Mouse (Mus musculus): ENCODE results near the gene BC052040.

DNA sequence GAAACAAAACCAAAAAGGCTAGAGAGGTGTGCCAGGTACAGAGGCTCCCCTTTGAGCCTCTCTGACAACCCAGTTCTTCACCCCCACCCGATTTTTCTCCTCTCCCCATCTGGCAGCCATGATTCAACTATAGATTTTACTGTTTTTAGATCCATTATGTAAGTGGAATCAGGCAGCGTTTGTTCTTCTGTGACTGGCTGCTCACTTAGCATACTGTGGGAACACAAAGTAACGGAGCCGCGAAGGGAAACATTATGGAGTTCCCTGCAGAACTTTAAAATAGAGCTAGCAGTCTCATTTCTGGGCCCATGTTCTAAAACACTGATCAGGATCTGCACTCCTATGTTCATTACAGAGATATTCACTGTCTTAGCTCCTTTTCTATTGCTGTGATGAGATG, 240.8 kb downstream of the BC052040 start:
- TF ChIP-seq POLR2A (IDR thresholded peaks at IDR 0.05; ENCODE audit: control insufficient read depth, extremely low read depth, insufficient read depth, low read length, poor library complexity) (no peak), CTCF (IDR thresholded peaks at IDR 0.05; ENCODE audit: borderline replicate concordance, control insufficient read depth, extremely low read depth, insufficient read depth, low read length, poor library complexity) (no peak)
